In genomic region chr8:46739003-46739949, GRCm38 (mm10) we compare ENCODE assay signal across 8 mouse cellular contexts. TPM values are rescaled to one million over a fixed set of nuclear protein-coding genes. Genes with fewer than 3 reads are reported as not detected.
DNase-seq lines count a peak whose midpoint lies in the region; ATAC-seq and TF ChIP-seq lines count a peak whose summit lies in the region.

Gene Irf2 (plus strand): TSS chr8:46739732.

- H3K9me3 ChIP-seq in embryonic facial prominence, embryonic 14.5 days (ENCODE audit: control insufficient read depth, low read length), result no peaks in the 10 kb centered on the region
- H3K9me3 ChIP-seq in limb, embryonic 14.5 days (ENCODE audit: control insufficient read depth, low read length), result no peaks in the 10 kb centered on the region
- no peaks in the 10 kb centered on the region for H3K9me3 ChIP-seq in midbrain, embryonic 16.5 days (replicated peaks; ENCODE audit: control insufficient read depth, low read length, poor library complexity, severe bottlenecking)

- TF ChIP-seq CTCF in heart, adult 2 months (IDR thresholded peaks at IDR 0.05), result peak; percentile 10; the same call in 1 of the 2 replicates
- TF ChIP-seq CTCF in kidney, adult 2 months (conservative IDR thresholded peaks at IDR 0.05; ENCODE audit: insufficient read depth, insufficient read length, low read depth, low read length), result no peak
- TF ChIP-seq CTCF in spleen, adult 2 months (IDR thresholded peaks at IDR 0.05; ENCODE audit: extremely low read depth, insufficient read depth, insufficient read length, insufficient replicate concordance), result no peak

- no peaks in the 10 kb centered on the region for H3K36me3 ChIP-seq in embryonic facial prominence, embryonic 14.5 days (ENCODE audit: control insufficient read depth, insufficient read depth, low read length)
- H3K36me3 ChIP-seq in heart, adult 2 months (ENCODE audit: control insufficient read depth, insufficient read depth, low read length), result peaks cover 20% of the 10 kb centered on the region
- H3K36me3 ChIP-seq in kidney, adult 2 months (ENCODE audit: control insufficient read depth, insufficient read depth, low read length), result no peaks in the 10 kb centered on the region
- no peaks in the 10 kb centered on the region for H3K36me3 ChIP-seq in limb, embryonic 14.5 days (ENCODE audit: control insufficient read depth, insufficient read depth, low read length)
- no peaks in the 10 kb centered on the region for H3K36me3 ChIP-seq in midbrain, embryonic 16.5 days (ENCODE audit: control insufficient read depth, insufficient read depth, low read length)
- peaks cover 3% of the 10 kb centered on the region; the same call in 1 of the 2 replicates for H3K36me3 ChIP-seq in spleen, adult 2 months (ENCODE audit: control insufficient read depth, insufficient read depth, low read length)

- TF ChIP-seq POLR2A in heart, adult 2 months (IDR thresholded peaks at IDR 0.05; ENCODE audit: insufficient read depth, low read depth, low read length), result peak; percentile 86
- TF ChIP-seq POLR2A in kidney, adult 2 months (IDR thresholded peaks at IDR 0.05; ENCODE audit: low read depth, low read length), result peak; percentile 41
- peak; percentile 52; the same call in 1 of the 2 replicates for TF ChIP-seq POLR2A in limb, embryonic 14.5 days (IDR thresholded peaks at IDR 0.05; ENCODE audit: borderline replicate concordance, extremely low read depth, insufficient read depth, insufficient read length)
- TF ChIP-seq POLR2A in spleen, adult 2 months (IDR thresholded peaks at IDR 0.05; ENCODE audit: low read depth, low read length), result peak; percentile 92

- intact Hi-C loops in heart, adult 2 months (cut with DNase I), result loop anchor here (5.0 kb wide), 3 partner anchors 52 to 122 kb away; partner anchors contain the start of genes Casp3 and Primpol

- peak within 1 kb of the TSS; percentile 65 for H3K4me2 ChIP-seq in embryonic facial prominence, embryonic 14.5 days (ENCODE audit: low read depth, low read length)
- peak within 1 kb of the TSS; percentile 72 for H3K4me2 ChIP-seq in limb, embryonic 14.5 days (replicated peaks; ENCODE audit: low read depth, low read length, severe bottlenecking)
- H3K4me2 ChIP-seq in midbrain, embryonic 16.5 days (ENCODE audit: low read length), result peak within 1 kb of the TSS; percentile 93

- DNase-seq in A20 (ENCODE audit: low read depth, low spot score), result peak; percentile 97
- DNase-seq in adrenal gland, postnatal 4 days (ENCODE audit: low spot score in 2 of 2), result peak; percentile 54 to 79
- DNase-seq in embryonic facial prominence, embryonic 14.5 days (ENCODE audit: low spot score), result peak; percentile 96
- peak; percentile 90 to 95 for DNase-seq in heart, adult 2 months
- peak; percentile 96 for DNase-seq in kidney, adult 2 months
- peak; percentile 87 for DNase-seq in limb, embryonic 14.5 days (ENCODE audit: low spot score)
- peak; percentile 90 to 94 for DNase-seq in spleen, adult 2 months (ENCODE audit: low read depth in 1 of 2, low spot score in 2 of 2)

- peak within 1 kb of the TSS; percentile 99 for H3K9ac ChIP-seq in embryonic facial prominence, embryonic 14.5 days (ENCODE audit: low read depth, low read length)
- H3K9ac ChIP-seq in heart, adult 2 months (ENCODE audit: low read depth, low read length), result peak within 1 kb of the TSS; percentile 100
- H3K9ac ChIP-seq in limb, embryonic 14.5 days (ENCODE audit: low read depth, low read length, severe bottlenecking), result peak within 1 kb of the TSS; percentile 96
- peak within 1 kb of the TSS; percentile 97 for H3K9ac ChIP-seq in midbrain, embryonic 16.5 days (ENCODE audit: low read depth, low read length)

- WGBS in embryonic facial prominence, embryonic 14.5 days, result under 1% methylated on average over 42 of the region's 51 CpGs
- WGBS in heart, adult 2 months, result under 1% methylated on average over 51 of the region's 51 CpGs
- under 1% methylated on average over 50 of the region's 51 CpGs for WGBS in kidney, adult 2 months
- WGBS in limb, embryonic 14.5 days, result under 1% methylated on average over 46 of the region's 51 CpGs
- WGBS in midbrain, embryonic 16.5 days, result under 1% methylated on average over 45 of the region's 51 CpGs
- under 1% methylated on average over 49 of the region's 51 CpGs for WGBS in spleen, adult 2 months

- peaks cover 24% of the 10 kb centered on the region for H3K4me1 ChIP-seq in embryonic facial prominence, embryonic 14.5 days (ENCODE audit: control insufficient read depth, insufficient read depth, low read length)
- peaks cover 9% of the 10 kb centered on the region for H3K4me1 ChIP-seq in heart, adult 2 months (ENCODE audit: control insufficient read depth, insufficient read depth, low read length)
- H3K4me1 ChIP-seq in kidney, adult 2 months (ENCODE audit: control insufficient read depth, insufficient read depth, low read length), result no peaks in the 10 kb centered on the region; the same call in 1 of the 2 replicates
- peaks cover 7% of the 10 kb centered on the region for H3K4me1 ChIP-seq in limb, embryonic 14.5 days (ENCODE audit: control insufficient read depth, insufficient read depth, low read length)
- H3K4me1 ChIP-seq in midbrain, embryonic 16.5 days (ENCODE audit: control insufficient read depth, insufficient read depth, low read length), result peaks cover 5% of the 10 kb centered on the region
- peaks cover 3% of the 10 kb centered on the region for H3K4me1 ChIP-seq in spleen, adult 2 months (ENCODE audit: control insufficient read depth, insufficient read depth, insufficient read length)

- H3K4me3 ChIP-seq in embryonic facial prominence, embryonic 14.5 days (ENCODE audit: low read depth, low read length), result peak within 1 kb of the TSS; percentile 93
- H3K4me3 ChIP-seq in heart, adult 2 months, result peak within 1 kb of the TSS; percentile 95
- peak within 1 kb of the TSS; percentile 85 for H3K4me3 ChIP-seq in kidney, adult 2 months (ENCODE audit: insufficient read depth, low read depth, low read length)
- peak within 1 kb of the TSS; percentile 89 for H3K4me3 ChIP-seq in limb, embryonic 14.5 days (replicated peaks; ENCODE audit: low read length)
- peak within 1 kb of the TSS; percentile 88 for H3K4me3 ChIP-seq in midbrain, embryonic 16.5 days (ENCODE audit: low read depth, low read length)
- H3K4me3 ChIP-seq in spleen, adult 2 months (ENCODE audit: extremely low read depth, insufficient read depth, insufficient read length), result peak within 1 kb of the TSS; percentile 81

- H3K27me3 ChIP-seq in embryonic facial prominence, embryonic 14.5 days (replicated peaks; ENCODE audit: control insufficient read depth, insufficient read depth, low read length), result no peaks in the 10 kb centered on the region
- no peaks in the 10 kb centered on the region for H3K27me3 ChIP-seq in heart, adult 2 months (ENCODE audit: control insufficient read depth, insufficient read depth, low read length)
- H3K27me3 ChIP-seq in kidney, adult 2 months (replicated peaks; ENCODE audit: control insufficient read depth, insufficient read depth, low read length), result no peaks in the 10 kb centered on the region
- H3K27me3 ChIP-seq in limb, embryonic 14.5 days (ENCODE audit: control insufficient read depth, insufficient read depth, low read length), result no peaks in the 10 kb centered on the region
- no peaks in the 10 kb centered on the region for H3K27me3 ChIP-seq in midbrain, embryonic 16.5 days (ENCODE audit: control insufficient read depth, insufficient read depth, low read depth, low read length)
- no peaks in the 10 kb centered on the region for H3K27me3 ChIP-seq in spleen, adult 2 months (ENCODE audit: control insufficient read depth, insufficient read depth, low read length)

- peak; percentile 80 for TF ChIP-seq EP300 in heart, adult 2 months (IDR thresholded peaks at IDR 0.05; ENCODE audit: insufficient read depth, low read depth, low read length)

- H3K79me2 ChIP-seq in heart, adult 2 months (replicated peaks; ENCODE audit: control insufficient read depth, insufficient read depth, low read length), result peaks cover 1% of the 10 kb centered on the region; the same call in 1 of the 2 replicates

- ATAC-seq in embryonic facial prominence, embryonic 14.5 days (ENCODE audit: low read depth), result peak; percentile 90
- ATAC-seq in limb, embryonic 14.5 days (ENCODE audit: low FRiP score, low read depth), result peak; percentile 88
- ATAC-seq in midbrain, embryonic 16.5 days, result peak; percentile 56

- peak within 1 kb of the TSS; percentile 94 for H3K27ac ChIP-seq in embryonic facial prominence, embryonic 14.5 days (replicated peaks; ENCODE audit: low read depth, low read length)
- peak within 1 kb of the TSS; percentile 97 for H3K27ac ChIP-seq in heart, adult 2 months
- H3K27ac ChIP-seq in kidney, adult 2 months (ENCODE audit: insufficient read depth, low read depth, low read length), result peak within 1 kb of the TSS; percentile 98
- H3K27ac ChIP-seq in limb, embryonic 14.5 days (replicated peaks; ENCODE audit: low read depth, low read length), result peak within 1 kb of the TSS; percentile 92
- H3K27ac ChIP-seq in midbrain, embryonic 16.5 days (ENCODE audit: low read length), result peak within 1 kb of the TSS; percentile 90
- peak within 1 kb of the TSS; percentile 100 for H3K27ac ChIP-seq in spleen, adult 2 months (ENCODE audit: insufficient read depth, low read length)

RNA-seq across cellular contexts. Expression of gene Irf2, which starts in this region (rescaled TPM):
- total RNA-seq in adrenal gland, postnatal 4 days (2021), result 10 to 100 TPM; 56.2 to 62.9 TPM
- polyA plus RNA-seq in embryonic facial prominence, embryonic 14.5 days (2014; fragmentation: Nextera tagmentation; extraction: Ambion mirVana), result 15.3 and 15.8 TPM in 2 replicates
- total RNA-seq in heart, adult 2 months (2021), result 10 to 100 TPM; 31.8 to 35.9 TPM
- 10.3 TPM in 2 replicates for polyA plus RNA-seq in heart, adult 2 months (2012; rRNA removed)
- polyA plus RNA-seq in kidney, adult 2 months (2012; rRNA removed), result 9.2 and 12.6 TPM in 2 replicates
- 13.8 and 15.1 TPM in 2 replicates for polyA plus RNA-seq in limb, embryonic 14.5 days (2012; rRNA removed)
- polyA plus RNA-seq in limb, embryonic 14.5 days (2014; fragmentation: Nextera tagmentation; extraction: Ambion mirVana), result 16.8 and 19.0 TPM in 2 replicates
- 7.2 and 10.3 TPM in 2 replicates for polyA plus RNA-seq in midbrain, embryonic 16.5 days (2015; fragmentation: Nextera tagmentation; extraction: Ambion mirVana)
- polyA plus RNA-seq in spleen, adult 2 months (2012; rRNA removed), result 28.7 and 28.8 TPM in 2 replicates

Comparison
In these comparisons a context has a peak if more than half of its experiments do, and no peak if none do; other contexts are left out.
1. Peak in every context shown above with its lines: DNase-seq, ATAC-seq, H3K4me3 ChIP-seq and H3K27ac ChIP-seq.
2. POLR2A ChIP-seq: peak in every context shown above with its lines; median percentile 92 in spleen, adult 2 months; 86 in heart, adult 2 months; 52 in limb, embryonic 14.5 days; 41 in kidney, adult 2 months.